Mouse (Mus musculus) ES-Bruce4 (cell line): ENCODE results near the gene Uox. TPM values are rescaled to one million over a fixed set of nuclear protein-coding genes. Genes with fewer than 3 reads are reported as not detected.

Experiments used
- H3K27ac ChIP-seq: 2 replicates; pipeline ENCODE4 v1.5.1; 2012; ENCODE audit warnings: low read length, inconsistent platforms; ENCODE audit not compliant: insufficient read depth
- H3K27me3 ChIP-seq: 2 replicates; pipeline ENCODE4 v1.6.1; 2012; ENCODE audit warnings: mild to moderate bottlenecking, low read length, inconsistent platforms; ENCODE audit not compliant: control insufficient read depth, poor library complexity, insufficient read depth, severe bottlenecking
- H3K36me3 ChIP-seq: 2 replicates; pipeline ENCODE4 v1.6.1; 2012; ENCODE audit warnings: inconsistent platforms, mild to moderate bottlenecking, low read length, moderate library complexity; ENCODE audit not compliant: control insufficient read depth, poor library complexity, insufficient read depth, severe bottlenecking
- H3K4me1 ChIP-seq: one replicate; pipeline ENCODE4 v1.8.1; 2011; ENCODE audit warnings: low read length; ENCODE audit not compliant: control insufficient read depth, insufficient read depth
- H3K4me3 ChIP-seq: 2 replicates; pipeline ENCODE4 v1.5.1; 2011; ENCODE audit warnings: low read depth, mild to moderate bottlenecking, low read length
- H3K9ac ChIP-seq: 2 replicates; pipeline ENCODE4 v1.6.1; 2012; ENCODE audit warnings: low read depth, mild to moderate bottlenecking, inconsistent platforms; ENCODE audit not compliant: poor library complexity, severe bottlenecking
- H3K9me3 ChIP-seq: replicated peaks from 2 replicates; pipeline ENCODE4 v1.6.1; 2012; ENCODE audit warnings: mild to moderate bottlenecking, low read length, inconsistent platforms; ENCODE audit not compliant: control insufficient read depth, poor library complexity, insufficient read depth, severe bottlenecking
- CTCF ChIP-seq: IDR thresholded peaks from one replicate; pipeline ENCODE4 v1.8.1; 2011; ENCODE audit warnings: low read depth, low read length
- EP300 ChIP-seq: IDR thresholded peaks from 2 replicates; pipeline ENCODE4 v1.6.1; 2011; ENCODE audit warnings: low read depth, low read length; ENCODE audit not compliant: insufficient read depth
- POLR2A ChIP-seq: IDR thresholded peaks from one replicate; pipeline ENCODE4 v1.8.1; 2011; ENCODE audit warnings: low read length; ENCODE audit not compliant: insufficient read depth
- polyA plus RNA-seq: library from polyadenylated mRNA; stranded (reverse); fragments of >200 nt; gene quantifications from 2 replicates; pipeline ENCODE4 v1.2.4, GENCODE M21; 2011; ENCODE audit warnings: low read depth; ENCODE audit not compliant: missing spikeins, insufficient read depth, insufficient read length

The Uox gene
- polyA plus RNA-seq, 1 experiment: not detected

DNA sequence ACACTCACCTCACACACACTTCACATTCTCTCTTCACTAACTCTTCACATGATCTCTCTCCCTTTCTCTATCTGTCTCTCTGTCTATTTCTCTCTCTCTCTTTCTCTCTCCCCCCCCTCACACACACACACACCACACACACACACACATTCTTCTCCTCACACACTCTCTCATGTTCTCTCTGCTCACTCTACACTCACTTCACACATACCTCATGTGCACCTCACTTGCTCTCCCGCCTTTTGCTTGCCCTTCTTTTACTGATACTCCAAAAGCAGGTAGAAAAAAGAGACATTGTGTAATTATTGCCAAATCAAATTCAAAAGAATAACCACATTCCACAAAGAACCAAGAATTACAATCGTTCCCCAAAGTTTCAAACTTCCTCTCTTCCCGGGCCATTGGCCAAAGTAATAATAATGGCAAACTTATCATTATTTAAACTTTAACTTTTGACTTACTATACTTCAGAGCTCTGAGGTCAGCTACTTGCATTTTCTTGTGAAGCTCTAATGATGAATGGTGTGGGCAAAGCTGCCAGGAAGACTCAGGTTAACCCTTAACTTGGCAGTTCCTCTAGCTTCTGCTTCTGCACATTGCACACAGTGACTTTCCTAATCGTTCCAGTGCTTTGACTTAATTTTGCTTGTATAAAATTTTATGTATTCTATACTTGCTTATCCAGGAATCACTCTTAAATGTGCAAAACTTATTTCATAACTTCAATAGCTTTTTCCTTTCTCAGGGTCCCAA lies 29.5 kb upstream of the Uox start:
- Histone ChIP-seq H3K27ac (no peak overlapping the region), H3K4me1 (no peaks in the 10 kb centered on the region), H3K9ac (no peak overlapping the region), H3K36me3 (no peaks in the 10 kb centered on the region), H3K4me3 (no peak overlapping the region), H3K9me3 (no peaks in the 10 kb centered on the region; the same call in 1 of the 2 replicates), H3K27me3 (no peaks in the 10 kb centered on the region)
- no peak for TF ChIP-seq EP300
- TF ChIP-seq POLR2A: no peak
- TF ChIP-seq CTCF: no peak

DNA sequence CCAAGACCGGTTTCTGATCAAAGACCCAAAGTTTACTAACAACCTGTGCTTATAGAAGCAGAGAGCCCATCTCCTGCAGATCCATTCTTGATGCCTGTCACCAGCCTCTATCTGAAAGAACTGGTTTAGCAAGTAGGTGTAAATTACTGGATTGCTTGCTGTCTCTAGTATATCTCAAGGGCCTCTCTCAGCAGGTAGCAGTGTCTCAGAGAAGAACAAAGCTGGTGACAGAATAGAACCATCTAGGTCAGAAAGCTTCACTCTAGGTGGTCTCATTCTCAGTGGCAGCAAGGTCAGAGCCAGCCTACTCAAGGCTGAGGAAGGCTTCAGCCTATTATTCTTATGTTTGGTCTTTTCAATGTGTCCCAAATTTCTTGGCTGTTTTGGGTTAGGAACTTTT lies 26.6 kb upstream of the Uox start:
- no peaks in the 10 kb centered on the region for H3K4me1 ChIP-seq
- H3K27me3 ChIP-seq: no peaks in the 10 kb centered on the region
- H3K36me3 ChIP-seq: no peaks in the 10 kb centered on the region
- no peak overlapping the region for H3K27ac ChIP-seq
- H3K9ac ChIP-seq: no peak overlapping the region
- TF ChIP-seq EP300 (no peak), CTCF (no peak), POLR2A (no peak)
- H3K4me3 ChIP-seq: no peak overlapping the region
- no peaks in the 10 kb centered on the region; the same call in 1 of the 2 replicates for H3K9me3 ChIP-seq

DNA sequence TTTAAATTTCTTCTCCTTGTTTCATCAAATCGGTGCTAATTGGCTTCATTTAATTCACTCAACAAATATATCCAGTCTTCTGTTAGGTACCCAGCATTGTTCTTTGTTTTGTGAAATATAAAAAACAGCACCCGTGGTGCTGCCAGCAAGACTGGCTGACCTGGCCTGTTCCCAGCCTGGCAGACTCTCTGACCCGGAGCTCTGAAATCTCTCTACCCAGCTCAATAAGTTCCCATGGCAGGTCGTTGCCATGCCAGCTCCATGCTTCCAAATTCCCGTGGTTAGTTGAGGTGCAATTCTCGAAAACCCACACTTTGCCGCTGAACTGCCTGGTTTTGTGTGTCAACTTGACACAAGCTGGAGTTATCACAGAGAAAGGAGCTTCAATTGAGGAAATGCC lies 15.4 kb upstream of the Uox start:
- H3K4me1 ChIP-seq: no peaks in the 10 kb centered on the region
- no peaks in the 10 kb centered on the region for H3K27me3 ChIP-seq
- no peak overlapping the region for H3K4me3 ChIP-seq
- no peaks in the 10 kb centered on the region for H3K36me3 ChIP-seq
- no peaks in the 10 kb centered on the region for H3K9me3 ChIP-seq
- H3K9ac ChIP-seq: no peak overlapping the region
- H3K27ac ChIP-seq: no peak overlapping the region
- TF ChIP-seq CTCF (no peak), POLR2A (no peak), EP300 (no peak)

DNA sequence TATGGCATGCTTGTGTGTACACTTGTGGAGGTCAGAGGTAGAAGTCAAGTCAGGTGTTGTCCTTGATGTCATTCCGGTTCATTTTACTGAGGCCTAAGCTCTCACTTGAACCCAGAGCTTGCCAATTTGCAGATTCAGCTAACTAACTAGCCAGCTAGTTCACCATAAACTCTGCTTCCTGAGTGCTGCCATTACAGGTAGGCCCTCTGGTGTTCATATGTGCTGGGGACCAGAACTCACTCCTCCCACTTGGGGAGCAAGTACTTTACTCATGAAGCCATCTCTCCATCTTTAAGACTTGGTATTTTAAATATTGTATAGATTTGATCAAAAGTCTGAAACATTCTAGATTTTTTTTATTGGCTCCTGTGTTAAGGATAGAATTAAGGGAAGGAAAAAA lies 13.7 kb upstream of the Uox start:
- Histone ChIP-seq H3K9ac (no peak overlapping the region), H3K4me1 (no peaks in the 10 kb centered on the region), H3K27ac (no peak overlapping the region), H3K9me3 (no peaks in the 10 kb centered on the region), H3K27me3 (no peaks in the 10 kb centered on the region), H3K36me3 (no peaks in the 10 kb centered on the region), H3K4me3 (no peak overlapping the region)
- TF ChIP-seq EP300 (no peak), POLR2A (no peak), CTCF (no peak)

DNA sequence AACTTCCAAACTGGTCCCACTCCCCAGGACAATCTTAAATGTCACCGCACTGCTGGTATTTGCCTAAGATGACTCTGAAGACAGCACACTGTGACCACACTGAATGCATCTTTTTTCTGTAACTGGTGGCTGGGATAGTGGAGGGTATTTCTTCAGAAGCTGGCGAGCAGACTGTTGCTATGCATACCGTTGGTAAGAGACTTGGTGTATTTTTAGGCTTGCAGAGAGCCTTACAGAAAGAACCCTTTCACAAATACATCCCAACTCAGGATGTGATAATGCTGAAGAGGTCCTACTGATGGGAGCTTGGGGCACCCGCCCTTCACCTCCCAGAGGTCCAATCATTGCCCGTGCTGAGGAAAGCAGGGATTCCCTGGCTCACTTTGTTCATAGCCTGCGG lies 12.7 kb upstream of the Uox start:
- Histone ChIP-seq H3K9ac (no peak overlapping the region), H3K36me3 (no peaks in the 10 kb centered on the region), H3K27ac (no peak overlapping the region), H3K9me3 (no peaks in the 10 kb centered on the region), H3K27me3 (no peaks in the 10 kb centered on the region), H3K4me3 (no peak overlapping the region), H3K4me1 (no peaks in the 10 kb centered on the region)
- TF ChIP-seq CTCF: no peak
- no peak for TF ChIP-seq POLR2A
- TF ChIP-seq EP300: no peak

DNA sequence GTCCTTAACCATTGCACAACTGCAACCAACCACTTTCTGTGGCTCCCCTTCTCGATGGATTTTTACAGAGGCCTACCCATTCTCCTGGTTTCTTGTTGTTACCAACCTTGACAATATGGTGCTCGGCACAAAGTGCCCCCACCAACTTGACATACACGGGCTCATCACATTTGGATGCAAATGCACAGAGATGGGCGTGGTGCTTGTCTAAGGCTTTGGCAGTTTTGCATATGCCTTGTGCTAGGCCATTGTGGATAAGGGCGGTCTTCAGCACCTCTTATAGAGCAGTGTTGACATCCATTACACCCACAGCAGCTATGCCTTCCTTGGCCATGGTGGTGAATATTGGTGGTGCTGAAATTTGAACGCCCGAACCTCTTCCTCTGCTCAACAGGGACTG lies 7.3 kb upstream of the Uox start:
- Histone ChIP-seq H3K9me3 (no peaks in the 10 kb centered on the region), H3K36me3 (no peaks in the 10 kb centered on the region), H3K9ac (no peak overlapping the region), H3K4me1 (no peaks in the 10 kb centered on the region), H3K4me3 (no peak overlapping the region), H3K27me3 (no peaks in the 10 kb centered on the region), H3K27ac (no peak overlapping the region)
- TF ChIP-seq CTCF: no peak
- TF ChIP-seq POLR2A: no peak
- TF ChIP-seq EP300: no peak
